Mouse (Mus musculus): ENCODE results near the gene Gm12185. TPM values are rescaled to one million over a fixed set of nuclear protein-coding genes. Genes with fewer than 3 reads are reported as not detected.
"Not testable (repeated sequence)": the region's sequence is repeated elsewhere in the genome, so short reads cannot be mapped to it uniquely, and the experiment has no call there.

Gm12185 gene
- under 1 TPM; 0.44 to 0.54 TPM for total RNA-seq (2021)
- long read RNA-seq, experiment 1 = 0 reads
- long read RNA-seq, experiment 2 = 0 reads

DNA sequence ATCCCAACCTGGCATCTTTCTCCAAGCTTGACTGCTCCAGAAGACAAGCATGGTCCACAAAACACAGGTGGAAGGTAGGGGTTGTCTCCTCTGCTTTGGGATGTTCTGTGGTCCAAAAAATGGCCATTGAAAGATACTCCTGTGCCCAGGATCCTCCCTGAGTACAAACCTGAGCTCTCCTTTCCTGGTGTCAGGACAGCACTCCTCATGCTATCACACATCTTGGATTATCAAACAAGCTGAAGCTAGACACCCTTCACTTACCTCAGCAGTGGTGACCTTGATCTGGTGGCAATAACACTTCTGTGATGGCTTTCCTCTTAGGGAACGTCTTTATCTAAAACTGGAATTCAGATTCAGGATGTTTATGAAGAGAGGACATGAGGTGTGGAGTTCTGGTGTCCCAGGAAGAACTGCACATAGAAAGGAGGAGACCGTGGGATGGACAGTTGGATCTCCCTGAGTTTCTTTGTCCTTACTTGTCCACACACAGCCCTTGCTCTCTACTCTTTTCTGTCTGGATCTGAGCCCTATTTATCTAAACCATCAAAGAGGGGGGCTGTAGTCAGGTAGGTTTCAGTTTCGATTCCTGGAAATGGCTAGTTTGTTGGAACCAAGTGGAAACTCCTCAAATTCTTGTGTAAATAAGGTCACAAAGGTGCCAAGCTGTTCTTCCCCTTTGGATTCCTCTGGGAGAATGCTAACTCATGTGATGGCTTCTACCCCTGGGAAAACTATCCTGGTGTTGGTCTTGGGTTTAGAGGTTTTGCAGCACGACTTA is at the start of gene Gm12185:
Gene Gm12185, minus strand, starts transcription at position 487 of the 781 bp plus-strand sequence.
- not testable (repeated sequence) for DNase-seq (ENCODE audit: low spot score in 2 of 2)

DNA sequence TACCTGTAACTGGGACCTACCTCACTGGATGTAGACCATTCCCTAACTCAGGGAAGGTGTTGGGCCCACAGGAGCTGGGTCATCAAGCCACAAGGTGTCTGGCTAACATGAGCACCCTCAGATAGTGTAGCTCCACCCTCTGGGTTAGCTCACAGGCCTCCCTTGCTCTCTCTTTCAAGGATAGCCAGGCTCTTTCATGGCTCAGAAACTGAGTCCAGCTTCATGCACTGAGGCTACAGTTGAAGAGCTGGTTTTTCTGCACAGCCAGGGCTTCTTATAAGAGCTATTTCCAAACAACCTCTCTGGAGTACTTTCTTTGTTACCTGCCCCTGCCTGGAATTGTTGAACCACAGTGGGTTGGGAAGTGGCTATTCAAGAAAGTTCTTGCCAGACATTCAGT is 20.0 kb upstream of the Gm12185 start:
- not testable (repeated sequence) for DNase-seq (ENCODE audit: low spot score in 2 of 2)

DNA sequence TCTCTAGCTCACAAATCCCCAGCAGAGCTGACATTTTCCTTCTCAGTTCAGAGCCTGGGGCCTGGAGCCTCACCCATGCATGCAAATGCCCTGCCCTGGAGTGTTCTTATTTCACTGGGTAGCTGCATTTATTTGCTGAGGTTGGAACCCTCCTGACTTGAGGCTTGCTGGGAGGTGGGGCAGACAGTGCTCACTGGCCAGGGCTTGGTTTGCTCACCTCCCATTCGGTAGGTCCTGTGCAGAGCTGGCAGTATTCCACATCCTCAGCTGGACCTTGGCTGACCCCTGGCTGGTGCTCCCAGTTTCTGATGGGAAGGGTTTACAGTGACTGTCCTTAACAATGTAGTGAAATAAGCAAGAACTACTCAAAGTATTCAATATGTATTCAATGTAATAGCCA is 14.8 kb upstream of the Gm12185 start:
- not testable (repeated sequence) for DNase-seq (ENCODE audit: low spot score in 2 of 2)

DNA sequence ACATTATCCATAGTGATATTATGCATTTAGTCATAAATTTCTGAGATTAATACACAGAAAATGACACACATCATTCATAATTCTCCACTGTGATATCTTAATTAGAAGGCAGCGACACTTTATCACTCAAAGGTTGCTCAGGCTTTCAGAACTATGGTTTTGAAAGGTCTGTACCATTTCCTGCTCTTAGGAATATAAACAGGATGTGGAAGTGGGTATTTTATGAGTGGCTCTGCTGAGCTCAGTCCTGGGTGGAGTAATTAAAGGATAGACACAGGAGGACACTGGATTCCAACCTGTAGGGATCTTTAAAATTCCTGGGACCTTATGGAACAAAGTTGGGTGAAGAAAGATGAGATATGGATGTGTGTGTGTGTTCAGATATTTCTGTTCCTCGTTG is 14.3 kb upstream of the Gm12185 start:
- not testable (repeated sequence) for DNase-seq (ENCODE audit: low spot score in 2 of 2)

DNA sequence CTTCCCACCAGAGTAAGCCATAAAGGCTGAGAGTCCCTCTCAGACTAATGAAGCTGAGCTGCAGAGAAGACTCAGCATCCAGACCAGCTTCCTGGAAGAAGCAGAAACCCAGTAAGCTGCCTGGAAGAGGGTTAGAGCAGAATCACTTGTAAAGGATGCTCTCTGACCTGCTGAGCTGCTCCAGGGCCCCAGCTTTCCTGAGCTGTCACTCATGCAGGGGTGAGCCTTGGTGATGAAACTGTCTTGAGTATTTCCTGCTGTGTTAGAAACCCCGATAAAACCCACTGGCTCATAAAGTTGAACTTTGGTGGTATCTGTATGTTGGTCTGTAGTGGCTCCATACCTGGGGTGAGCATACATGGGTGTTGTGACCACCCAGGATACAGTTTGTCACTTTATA is 8.4 kb upstream of the Gm12185 start:
- DNase-seq (ENCODE audit: low spot score in 2 of 2) = not testable (repeated sequence)

DNA sequence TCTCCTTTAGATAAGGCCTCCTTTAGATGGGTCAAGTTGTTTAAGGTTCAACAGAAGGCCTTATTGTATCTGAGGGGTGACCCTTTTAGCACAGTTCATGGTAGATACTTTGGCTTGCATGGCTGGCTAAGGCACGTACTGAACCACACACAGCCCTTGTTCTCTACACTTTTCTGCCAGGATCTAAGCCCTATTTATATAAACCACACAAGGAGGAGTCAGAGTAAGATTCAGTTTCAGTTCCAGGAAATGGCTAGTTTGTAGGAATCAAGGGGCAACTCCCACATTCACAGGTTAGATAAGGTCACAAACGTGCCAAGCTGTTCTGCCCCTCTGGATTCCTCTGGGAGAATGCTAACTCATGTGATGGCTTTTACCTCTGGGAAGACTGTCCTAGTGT is 2.0 kb upstream of the Gm12185 start, which contains the start of gene Tgtp1:
Gene Tgtp1, minus strand, starts transcription at position 155 of the 400 bp plus-strand sequence.
- DNase-seq (ENCODE audit: low spot score in 2 of 2) = not testable (repeated sequence)

DNA sequence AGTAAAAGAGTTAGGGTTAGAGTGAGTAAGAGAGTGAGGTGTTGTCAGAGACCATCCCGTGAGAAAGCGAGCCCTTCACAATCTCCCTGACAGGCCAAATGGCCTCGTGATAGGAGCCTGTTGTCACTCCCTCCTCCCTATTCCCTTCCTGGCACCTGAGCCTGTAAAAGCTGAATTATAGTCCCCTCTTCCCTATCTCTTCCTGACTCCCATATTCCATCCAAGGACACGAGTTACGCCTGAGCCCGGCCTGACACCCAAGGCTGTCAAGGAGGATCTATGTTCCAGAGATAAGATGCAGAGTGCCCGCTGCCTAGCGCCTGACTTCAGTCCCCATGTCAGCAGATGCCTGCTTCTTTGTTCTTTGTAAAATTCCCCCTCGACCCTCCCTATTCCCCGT is 1.3 kb upstream of the Gm12185 start:
- DNase-seq (ENCODE audit: low spot score in 2 of 2) = not testable (repeated sequence)

DNA sequence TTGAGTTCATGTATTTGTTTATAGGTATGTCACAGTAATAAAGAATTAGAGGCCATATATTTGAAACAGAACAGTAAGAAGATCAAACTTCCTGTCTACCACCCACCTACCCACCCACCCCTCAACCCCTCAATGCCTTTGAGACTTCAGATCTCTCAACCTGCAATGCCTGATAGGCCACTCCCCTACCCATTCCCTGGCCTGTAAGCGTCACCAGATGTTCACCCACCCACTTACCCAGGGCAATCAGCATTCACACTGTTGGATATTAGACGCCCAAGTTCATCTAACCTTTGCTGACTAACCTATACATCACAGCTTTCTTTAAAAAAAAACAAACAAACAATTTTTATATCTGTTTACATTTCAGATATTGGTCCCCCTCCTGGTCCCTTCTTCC is 2.0 kb downstream of the Gm12185 start:
- not testable (repeated sequence) for DNase-seq (ENCODE audit: low spot score in 2 of 2)

DNA sequence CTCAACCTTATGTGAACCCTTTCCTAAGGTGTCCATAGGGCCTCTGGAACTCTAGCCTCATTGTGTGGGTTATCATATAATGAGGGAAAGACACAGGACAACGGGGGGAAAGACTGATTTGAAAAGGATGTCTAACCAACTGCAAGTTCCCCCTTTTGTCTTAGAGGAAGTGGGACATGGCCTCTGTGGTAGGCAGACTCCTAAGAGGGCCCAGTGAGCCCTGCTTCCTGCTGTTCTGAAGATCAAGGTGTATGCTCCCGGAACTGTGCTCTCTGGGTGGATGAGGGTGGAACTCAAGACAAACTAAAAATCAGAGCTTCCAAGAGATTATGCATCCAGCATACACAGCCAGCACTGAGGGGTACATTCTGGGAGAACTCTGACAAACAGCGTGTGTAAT is 3.8 kb downstream of the Gm12185 start:
- not testable (repeated sequence) for DNase-seq (ENCODE audit: low spot score in 2 of 2)

DNA sequence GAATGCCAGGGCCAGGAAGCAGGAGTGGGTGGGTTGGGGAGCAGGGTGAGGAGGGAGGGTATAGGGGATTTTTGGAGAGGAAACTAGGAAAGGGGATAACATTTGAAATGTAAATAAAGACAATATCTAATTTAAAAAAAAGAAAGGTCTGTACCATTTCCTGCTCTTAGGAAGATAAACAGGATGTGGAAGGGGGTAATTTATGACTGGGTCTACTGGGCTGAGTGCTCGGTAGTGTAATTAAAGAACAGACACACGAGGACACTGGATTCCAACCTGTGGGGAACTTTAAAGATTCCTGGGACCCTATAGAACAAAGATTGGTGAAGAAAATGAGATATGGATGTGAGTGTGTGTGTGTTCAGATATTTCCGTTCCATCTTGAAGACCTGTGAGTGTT is 9.2 kb downstream of the Gm12185 start:
- not testable (repeated sequence) for DNase-seq (ENCODE audit: low spot score in 2 of 2)

DNA sequence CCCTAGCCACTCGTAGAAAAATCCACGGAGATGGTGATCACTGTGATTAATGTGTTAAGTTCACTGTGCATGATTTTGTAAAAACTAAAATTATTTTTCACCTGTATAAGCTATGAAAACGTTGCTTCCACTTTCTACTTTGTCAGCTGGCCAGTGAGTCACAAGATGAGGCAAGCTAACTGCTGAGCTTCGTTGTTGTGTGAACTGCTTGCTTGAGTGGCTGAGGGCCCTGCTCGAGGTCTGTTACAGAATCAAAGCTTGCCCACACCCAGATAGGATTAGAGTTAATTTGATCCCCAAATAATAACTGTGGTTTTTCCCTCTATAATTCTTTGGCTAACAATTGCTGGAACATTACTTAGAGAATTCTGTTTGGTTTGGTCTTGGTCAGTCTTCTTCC is 12.0 kb downstream of the Gm12185 start:
- DNase-seq (ENCODE audit: low spot score in 2 of 2) = not testable (repeated sequence)

DNA sequence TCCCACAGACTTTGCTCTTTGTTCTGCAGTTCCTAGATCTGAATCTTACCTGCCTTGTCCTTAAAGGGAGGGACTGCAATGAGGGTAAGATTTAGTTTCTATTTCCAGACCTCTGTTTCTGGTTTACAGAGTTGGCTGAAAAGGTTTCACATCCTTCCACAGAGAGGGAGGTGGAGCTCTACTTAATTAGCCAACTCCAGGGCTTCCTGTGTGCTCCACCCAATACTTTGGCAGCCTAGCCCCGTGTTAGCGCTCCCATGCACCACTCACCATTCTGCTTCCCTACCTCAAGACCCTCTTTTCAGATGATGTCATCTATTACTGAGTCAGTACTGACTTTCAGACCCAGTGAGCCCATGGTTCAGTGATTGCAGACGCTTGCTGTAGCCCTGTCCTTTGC is 12.8 kb downstream of the Gm12185 start, which contains the start of gene 9930111J21Rik1:
Gene 9930111J21Rik1, minus strand, starts transcription at position 148 of the 400 bp plus-strand sequence.
- not testable (repeated sequence) for DNase-seq (ENCODE audit: low spot score in 2 of 2)

DNA sequence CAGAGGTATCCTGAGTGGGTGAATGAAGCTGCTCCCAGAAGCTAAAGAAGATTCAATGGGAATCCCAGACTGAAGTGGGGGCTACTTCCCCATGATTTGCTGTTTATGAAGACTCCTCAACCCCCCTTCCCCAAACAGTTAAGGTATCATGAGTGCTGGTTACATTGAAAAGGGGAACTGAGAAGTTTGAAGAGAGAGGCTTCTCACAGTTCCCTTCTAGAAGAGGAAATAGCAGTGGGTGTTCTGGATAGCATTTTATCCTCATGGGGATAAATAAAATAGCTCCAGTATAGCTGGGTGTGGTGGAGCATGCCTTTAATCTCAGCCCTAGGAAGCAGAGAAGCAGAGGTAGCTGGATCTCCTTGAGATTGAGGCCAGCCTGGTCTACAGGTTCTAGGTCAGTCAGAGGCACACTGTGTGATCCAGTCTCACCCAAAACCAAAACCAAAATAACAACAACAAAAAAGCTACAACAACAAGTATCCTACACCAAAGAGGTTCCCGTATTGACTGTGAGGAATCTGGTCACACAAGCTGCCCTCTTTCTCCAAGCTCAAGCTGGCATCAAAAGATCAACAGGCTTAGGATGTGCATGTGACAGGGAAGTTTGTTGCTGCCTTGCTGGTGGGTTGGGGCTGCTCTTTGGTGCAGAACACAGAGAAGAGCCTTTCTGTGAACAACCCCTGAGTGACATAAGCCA is 13.6 kb downstream of the Gm12185 start, which contains the start of gene Olfr56:
Gene Olfr56, plus strand, starts transcription at position 650 of the 700 bp plus-strand sequence.
- DNase-seq (ENCODE audit: low spot score in 2 of 2) = not testable (repeated sequence)

DNA sequence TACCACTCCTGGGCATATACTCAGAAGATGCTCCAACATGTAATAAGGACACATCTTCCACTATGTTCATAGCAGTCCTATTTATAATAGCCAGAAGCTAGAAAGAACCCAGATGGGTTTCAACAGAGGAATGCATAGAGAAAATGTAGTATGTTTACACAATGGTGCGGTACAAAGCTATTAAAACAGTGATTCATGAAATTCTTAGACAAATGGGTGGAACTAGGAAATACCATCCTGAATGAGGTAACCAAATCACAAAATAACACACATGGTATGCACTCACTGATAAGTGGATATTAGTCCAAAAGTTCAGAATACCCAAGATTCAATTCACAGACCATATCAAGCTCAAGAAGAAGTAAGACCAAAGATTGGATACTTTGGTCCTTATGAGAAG is 17.3 kb downstream of the Gm12185 start:
- DNase-seq (ENCODE audit: low spot score in 2 of 2) = not testable (repeated sequence)

DNA sequence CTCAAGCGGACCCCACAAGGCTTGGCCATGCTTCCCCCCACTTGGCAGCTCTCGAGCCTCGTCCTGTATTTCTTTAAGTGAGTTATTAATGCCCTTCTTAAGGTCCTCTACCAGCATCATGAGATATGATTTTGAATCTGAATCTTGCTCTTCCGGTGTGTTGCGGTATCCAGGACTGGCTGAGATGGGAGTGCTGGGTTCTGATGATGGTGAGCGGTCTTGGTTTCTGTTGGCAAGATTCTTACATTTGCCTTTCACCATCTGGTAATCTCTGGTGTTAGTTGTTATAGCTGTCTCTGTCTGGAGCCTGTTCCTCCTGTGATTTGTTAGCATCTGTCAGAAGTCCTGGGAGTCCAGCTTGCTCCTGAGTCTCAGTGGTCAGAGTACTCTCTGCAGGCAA is 45.9 kb downstream of the Gm12185 start, which contains the start of gene Psme2b:
Gene Psme2b, minus strand, starts transcription at position 101 of the 400 bp plus-strand sequence.
- not testable (repeated sequence) for DNase-seq (ENCODE audit: low spot score in 2 of 2)

DNA sequence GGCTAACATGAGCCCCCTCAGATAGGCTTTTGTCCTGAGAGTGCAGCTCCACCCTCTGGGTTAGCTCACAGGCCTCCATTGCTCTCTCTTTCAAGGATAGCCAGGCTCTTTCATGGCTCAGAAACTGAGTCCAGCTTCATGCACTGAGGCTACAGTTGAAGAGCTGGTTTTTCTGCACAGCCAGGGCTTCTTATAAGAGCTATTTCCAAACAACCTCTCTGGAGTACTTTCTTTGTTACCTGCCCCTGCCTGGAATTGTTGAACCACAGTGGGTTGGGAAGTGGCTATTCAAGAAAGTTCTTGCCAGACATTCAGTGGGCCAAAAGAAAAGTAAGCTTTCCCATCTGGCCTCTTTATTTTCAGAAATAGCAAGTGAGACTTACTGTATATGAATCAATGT is 52.7 kb downstream of the Gm12185 start:
- not testable (repeated sequence) for DNase-seq (ENCODE audit: low spot score in 2 of 2)

DNA sequence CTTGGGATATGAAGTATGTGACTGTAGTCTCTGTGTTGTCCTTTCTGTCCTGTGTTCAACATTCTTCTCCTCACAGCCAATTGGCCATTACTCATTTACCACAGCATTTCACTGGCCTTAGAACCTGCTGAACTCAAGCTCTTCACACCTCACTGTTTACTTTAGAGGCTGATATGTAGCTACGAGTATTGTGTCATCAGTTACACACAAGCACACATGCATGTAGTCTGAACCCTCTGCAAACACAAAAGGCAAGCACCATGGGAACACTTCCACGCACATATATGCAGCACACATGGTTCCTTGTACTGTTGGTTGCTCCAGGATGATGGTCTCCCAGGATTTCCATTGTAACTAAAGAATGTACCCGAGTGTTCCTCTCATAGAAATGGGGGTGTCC is 56.7 kb downstream of the Gm12185 start:
- DNase-seq (ENCODE audit: low spot score in 2 of 2) = not testable (repeated sequence)

DNA sequence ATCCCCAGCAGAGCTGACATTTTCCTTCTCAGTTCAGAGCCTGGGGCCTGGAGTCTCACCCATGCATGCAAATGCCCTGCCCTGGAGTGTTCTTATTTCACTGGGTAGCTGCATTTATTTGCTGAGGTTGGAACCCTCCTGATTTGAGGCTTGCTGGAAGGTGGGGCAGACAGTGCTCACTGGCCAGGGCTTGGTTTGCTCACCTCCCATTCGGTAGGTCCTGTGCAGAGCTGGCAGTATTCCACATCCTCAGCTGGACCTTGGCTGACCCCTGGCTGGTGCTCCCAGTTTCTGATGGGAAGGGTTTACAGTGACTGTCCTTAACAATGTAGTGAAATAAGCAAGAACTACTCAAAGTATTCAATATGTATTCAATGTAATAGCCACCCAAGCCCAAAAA is 58.1 kb downstream of the Gm12185 start:
- not testable (repeated sequence) for DNase-seq (ENCODE audit: low spot score in 2 of 2)

DNA sequence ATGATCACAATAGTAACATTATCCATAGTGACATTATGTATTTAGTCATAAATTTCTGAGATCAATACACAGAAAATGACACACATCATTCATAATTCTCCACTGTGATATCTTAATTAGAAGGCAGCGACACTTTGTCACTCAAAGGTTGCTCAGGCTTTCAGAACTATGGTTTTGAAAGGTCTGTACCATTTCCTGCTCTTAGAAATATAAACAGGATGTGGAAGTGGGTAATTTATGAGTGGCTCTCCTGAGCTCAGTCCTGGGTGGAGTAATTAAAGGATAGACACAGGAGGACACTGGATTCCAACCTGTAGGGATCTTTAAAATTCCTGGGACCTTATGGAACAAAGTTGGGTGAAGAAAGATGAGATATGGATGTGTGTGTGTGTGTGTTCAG is 58.6 kb downstream of the Gm12185 start:
- DNase-seq (ENCODE audit: low spot score in 2 of 2) = not testable (repeated sequence)

DNA sequence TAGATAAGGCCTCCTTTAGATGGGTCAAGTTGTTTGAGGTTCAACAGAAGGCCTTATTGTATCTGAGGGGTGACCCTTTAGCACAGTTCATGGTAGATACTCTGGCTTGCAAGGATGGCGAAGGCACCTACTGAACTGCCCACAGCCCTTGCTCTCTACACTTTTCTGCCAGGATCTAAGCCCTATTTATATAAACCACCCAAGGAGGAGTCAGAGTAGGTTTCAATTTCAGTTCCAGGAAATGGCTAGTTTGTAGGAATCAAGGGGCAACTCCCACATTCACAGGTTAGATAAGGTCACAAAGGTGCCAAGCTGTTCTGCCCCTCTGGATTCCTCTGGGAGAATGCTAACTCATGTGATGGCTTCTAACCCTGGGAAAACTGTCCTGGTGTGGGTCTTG is 64.0 kb downstream of the Gm12185 start:
- not testable (repeated sequence) for DNase-seq (ENCODE audit: low spot score in 2 of 2)

DNA sequence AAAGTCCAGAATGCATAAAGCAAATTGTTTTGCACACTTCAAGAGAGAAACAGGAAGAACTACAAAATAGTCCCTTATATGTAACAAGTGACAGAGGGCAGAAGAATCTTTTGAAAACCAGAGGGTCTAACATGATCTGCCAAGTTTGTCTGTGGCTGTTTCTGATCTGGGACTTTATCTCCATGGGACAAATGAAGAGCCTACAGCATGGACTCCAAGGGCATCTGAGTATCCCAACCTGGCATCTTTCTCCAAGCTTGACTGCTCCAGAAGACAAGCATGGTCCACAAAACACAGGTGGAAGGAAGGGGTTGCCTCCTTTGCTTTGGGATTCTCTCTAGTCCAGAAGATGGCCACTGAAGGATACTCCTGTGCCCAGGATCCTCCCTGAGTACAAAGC is 65.6 kb downstream of the Gm12185 start:
- not testable (repeated sequence) for DNase-seq (ENCODE audit: low spot score in 2 of 2)

DNA sequence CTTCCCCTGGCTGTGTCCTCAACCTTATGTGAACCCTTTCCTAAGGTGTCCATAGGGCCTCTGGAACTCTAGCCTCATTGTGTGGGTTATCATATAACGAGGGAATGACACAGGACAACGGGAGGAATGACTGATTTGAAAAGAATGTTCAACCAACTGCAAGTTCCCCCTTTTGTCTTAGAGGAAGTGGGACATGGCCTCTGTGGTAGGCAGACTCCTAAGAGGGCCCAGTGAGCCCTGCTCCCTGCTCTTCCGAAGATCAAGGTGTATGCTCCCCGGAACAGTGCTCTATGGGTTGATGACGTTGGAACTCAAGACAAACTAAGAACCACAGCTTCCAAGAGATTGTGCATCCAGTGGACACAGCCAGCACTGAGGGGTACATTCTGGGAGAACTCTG is 68.2 kb downstream of the Gm12185 start:
- DNase-seq (ENCODE audit: low spot score in 2 of 2) = not testable (repeated sequence)
